Comparison of ENCODE assay signal across 9 mouse cellular contexts in the genomic region with DNA sequence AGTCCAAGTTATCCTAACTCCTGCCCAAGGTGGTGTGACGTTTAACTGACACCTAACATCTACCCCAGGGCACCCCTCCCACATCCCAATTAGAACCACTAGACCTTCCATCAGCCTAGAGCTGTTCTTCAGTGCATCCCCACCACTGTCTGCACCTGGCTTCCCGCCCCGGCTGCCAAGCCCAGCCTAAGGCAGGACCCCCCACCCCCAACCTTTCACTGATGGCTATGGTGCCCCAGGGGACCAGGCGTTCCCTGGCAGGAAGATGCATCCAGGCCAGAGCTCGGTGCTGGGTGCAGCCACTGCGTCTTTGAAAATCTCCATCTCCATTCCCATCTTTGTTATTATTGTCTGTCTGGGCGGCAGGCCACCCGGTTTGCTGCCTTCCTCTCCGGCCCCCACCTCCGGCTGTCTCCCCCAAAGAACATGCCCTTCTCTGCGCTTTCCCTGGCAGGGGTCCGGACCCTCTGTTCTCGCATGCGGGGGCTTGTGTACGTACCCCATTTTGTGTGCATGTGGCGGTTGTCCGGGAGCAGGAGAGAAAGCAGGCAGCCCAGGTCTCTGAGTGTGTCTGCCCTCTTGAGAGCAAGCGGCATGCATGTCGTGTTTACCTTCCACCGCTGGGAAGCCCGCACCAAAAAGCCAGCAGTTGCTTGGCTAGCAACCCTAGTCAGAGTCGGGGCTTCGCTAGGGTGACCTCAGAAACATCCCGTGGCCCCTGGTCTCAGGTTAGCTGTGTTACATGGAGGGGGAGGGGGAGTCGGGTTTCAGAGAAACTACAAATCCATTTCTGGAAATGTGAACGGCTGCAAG.
DNase-seq lines count a peak whose midpoint lies in the region; ATAC-seq and TF ChIP-seq lines count a peak whose summit lies in the region.
"Had no signal": no experiment of that assay in that cellular context is flagged by ENCODE, and none has a peak within 500 bp of the region (broad histone marks: within the 10 kb centered on the region; RNA-seq: fewer than 3 reads in every experiment).

No protein-coding gene starts in this region.

- WGBS in embryonic facial prominence, embryonic 11.5 days: 5% methylated on average over 26 of the region's 26 CpGs
- 5% methylated on average over 26 of the region's 26 CpGs for whole genome bisulfite sequencing in hindbrain, postnatal 0 days
- WGBS in midbrain, postnatal 0 days: 3% methylated on average over 26 of the region's 26 CpGs

- intact Hi-C loops in left cerebral cortex, adult 2 months (cut with DNase I): loop anchor here (5.0 kb wide), 2 partner anchors 54 to 104 kb away; no protein-coding TSS in a partner anchor

- no peaks in the 10 kb centered on the region for H3K9me3 ChIP-seq in embryonic facial prominence, embryonic 11.5 days (replicated peaks; ENCODE audit: control insufficient read depth, low read length)
- no peaks in the 10 kb centered on the region for H3K9me3 ChIP-seq in hindbrain, postnatal 0 days (ENCODE audit: low read length)
- H3K9me3 ChIP-seq in midbrain, postnatal 0 days (ENCODE audit: low read length): no peaks in the 10 kb centered on the region

- peaks cover 13% of the 10 kb centered on the region for H3K4me1 ChIP-seq in embryonic facial prominence, embryonic 11.5 days (ENCODE audit: control insufficient read depth, insufficient read depth, low read length)
- peaks cover 35% of the 10 kb centered on the region for H3K4me1 ChIP-seq in hindbrain, postnatal 0 days (ENCODE audit: insufficient read depth, low read length)
- peaks cover 18% of the 10 kb centered on the region for H3K4me1 ChIP-seq in midbrain, postnatal 0 days (ENCODE audit: insufficient read depth, low read length)

- no peak for DNase-seq in left cerebral cortex, adult 2 months (ENCODE audit: extremely low spot score in 1 of 2, low spot score in 2 of 2)
- DNase-seq in left cerebral cortex, adult 8-10 months (ENCODE audit: low spot score in 2 of 2): no peak
- peak; percentile 57 for DNase-seq in embryonic facial prominence, embryonic 11.5 days (ENCODE audit: low spot score)
- DNase-seq in hindbrain, postnatal 0 days (ENCODE audit: low spot score): peak; percentile 56
- peak; percentile 42 for DNase-seq in midbrain, postnatal 0 days (ENCODE audit: low spot score)
- DNase-seq in spleen, postnatal 10 days (ENCODE audit: low spot score in 2 of 2): no peak
- no peak for DNase-seq in adrenal gland, adult 18-20 months (ENCODE audit: low spot score in 2 of 2)

- TF ChIP-seq CTCF in left cerebral cortex, adult 2 months (IDR thresholded peaks at IDR 0.05): peak; percentile 35
- TF ChIP-seq CTCF in hindbrain, postnatal 0 days (IDR thresholded peaks at IDR 0.05; ENCODE audit: low read depth): peak; percentile 44
- TF ChIP-seq CTCF in midbrain, postnatal 0 days (IDR thresholded peaks at IDR 0.05): peak; percentile 53

- H3K9ac ChIP-seq in embryonic facial prominence, embryonic 11.5 days (replicated peaks; ENCODE audit: low read length): peak overlapping the region; percentile 93
- peak overlapping the region; percentile 94 for H3K9ac ChIP-seq in hindbrain, postnatal 0 days (replicated peaks; ENCODE audit: low read length)
- peak overlapping the region; percentile 88 for H3K9ac ChIP-seq in midbrain, postnatal 0 days (replicated peaks; ENCODE audit: low read length, poor library complexity, severe bottlenecking)

- peak overlapping the region; percentile 96 for H3K4me2 ChIP-seq in embryonic facial prominence, embryonic 11.5 days (ENCODE audit: low read depth, low read length)
- H3K4me2 ChIP-seq in hindbrain, postnatal 0 days (ENCODE audit: low read depth, low read length): peak overlapping the region; percentile 89
- H3K4me2 ChIP-seq in midbrain, postnatal 0 days (ENCODE audit: low read depth, low read length, poor library complexity, severe bottlenecking): peak overlapping the region; percentile 77

- no peak for ATAC-seq in embryonic facial prominence, embryonic 11.5 days (replicated peaks; ENCODE audit: insufficient number of reproducible peaks, low FRiP score, low TSS enrichment, low read depth)
- no peak for ATAC-seq in hindbrain, postnatal 0 days
- peak; percentile 17; the same call in 1 of the 2 replicates for ATAC-seq in midbrain, postnatal 0 days (ENCODE audit: low FRiP score)
- no peak for ATAC-seq in frontal cortex, adult (ENCODE audit: low TSS enrichment)

- H3K27me3 ChIP-seq in embryonic facial prominence, embryonic 11.5 days (ENCODE audit: control insufficient read depth, insufficient read depth, low read length): no peaks in the 10 kb centered on the region
- H3K27me3 ChIP-seq in hindbrain, postnatal 0 days (ENCODE audit: insufficient read depth, low read length): no peaks in the 10 kb centered on the region
- H3K27me3 ChIP-seq in midbrain, postnatal 0 days (ENCODE audit: insufficient read depth, low read length): no peaks in the 10 kb centered on the region

- peak overlapping the region; percentile 95 for H3K27ac ChIP-seq in left cerebral cortex, adult 2 months
- H3K27ac ChIP-seq in embryonic facial prominence, embryonic 11.5 days (replicated peaks; ENCODE audit: low read depth, low read length): no peak overlapping the region
- peak overlapping the region; percentile 88 for H3K27ac ChIP-seq in hindbrain, postnatal 0 days
- peak overlapping the region; percentile 89 for H3K27ac ChIP-seq in midbrain, postnatal 0 days (ENCODE audit: low read depth, low read length)
- H3K27ac ChIP-seq: macrophage had no signal

- H3K36me3 ChIP-seq in embryonic facial prominence, embryonic 11.5 days (replicated peaks; ENCODE audit: control insufficient read depth, insufficient read depth, low read depth, low read length): no peaks in the 10 kb centered on the region; the same call in 1 of the 2 replicates
- H3K36me3 ChIP-seq in hindbrain, postnatal 0 days (ENCODE audit: insufficient read depth, low read length): no peaks in the 10 kb centered on the region
- no peaks in the 10 kb centered on the region for H3K36me3 ChIP-seq in midbrain, postnatal 0 days (ENCODE audit: insufficient read depth, low read length)

- peak overlapping the region; percentile 91 for H3K4me3 ChIP-seq in left cerebral cortex, adult 2 months
- H3K4me3 ChIP-seq in embryonic facial prominence, embryonic 11.5 days (ENCODE audit: low read depth, low read length): peak overlapping the region; percentile 90
- peak overlapping the region; percentile 92 for H3K4me3 ChIP-seq in hindbrain, postnatal 0 days (ENCODE audit: low read length)
- H3K4me3 ChIP-seq in midbrain, postnatal 0 days (ENCODE audit: low read depth, low read length): peak overlapping the region; percentile 65

Comparison
In these comparisons a context has a peak if more than half of its experiments do, and no peak if none do; other contexts are left out.
1. DNase-seq: peak in embryonic facial prominence, embryonic 11.5 days (single experiment), hindbrain, postnatal 0 days (single experiment) and midbrain, postnatal 0 days (single experiment); none in left cerebral cortex, adult 2 months (0 of 2), left cerebral cortex, adult 8-10 months (0 of 2), spleen, postnatal 10 days (0 of 2) and adrenal gland, adult 18-20 months (0 of 2).
2. Peak in every context shown above with its lines, with median percentiles within 50 percentile points of each other: H3K4me3 ChIP-seq, CTCF ChIP-seq, H3K4me2 ChIP-seq and H3K9ac ChIP-seq.